Mouse (Mus musculus) hindbrain, embryonic 11.5 days (tissue): ENCODE measurements around the gene Timm8a2. TPM values are rescaled to one million over a fixed set of nuclear protein-coding genes. Genes with fewer than 3 reads are reported as not detected.

Source experiments
- ATAC-seq: fragments of 200-750 bp; cut with Nextera tagmentation; 2 replicates; pipeline ENCODE4 v1.8.0; 2017; ENCODE audit warnings: mild to moderate bottlenecking, moderate TSS enrichment, moderate library complexity; ENCODE audit not compliant: low FRiP score
- DNase-seq: peaks from one replicate; pipeline ENCODE4 v3.0.0-alpha.2; 2015; ENCODE audit warnings: low spot score
- H3K27ac ChIP-seq: fragments of 300-500 bp; sonication (generic); 2 replicates; pipeline ENCODE4 v1.5.1; 2014; ENCODE audit warnings: mild to moderate bottlenecking, low read depth, low read length
- H3K27me3 ChIP-seq: fragments of 300-500 bp; sonication (generic); 2 replicates; pipeline ENCODE4 v1.6.1; 2014; ENCODE audit warnings: mild to moderate bottlenecking, low read length, moderate library complexity, mixed read lengths; ENCODE audit not compliant: control insufficient read depth, insufficient read depth
- H3K36me3 ChIP-seq: fragments of 300-500 bp; sonication (generic); 2 replicates; pipeline ENCODE4 v1.6.1; 2014; ENCODE audit warnings: mild to moderate bottlenecking, low read length, moderate library complexity, mixed read lengths; ENCODE audit not compliant: control insufficient read depth, insufficient read depth
- H3K4me1 ChIP-seq: fragments of 300-500 bp; sonication (generic); replicated peaks from 2 replicates; pipeline ENCODE4 v1.6.1; 2014; ENCODE audit warnings: low read length, mixed read lengths; ENCODE audit not compliant: control insufficient read depth, insufficient read depth
- H3K4me2 ChIP-seq: fragments of 300-500 bp; sonication (generic); replicated peaks from 2 replicates; pipeline ENCODE4 v1.6.1; 2014; ENCODE audit warnings: mild to moderate bottlenecking, low read depth, low read length
- H3K4me3 ChIP-seq: fragments of 300-500 bp; sonication (generic); 2 replicates; pipeline ENCODE4 v1.5.1; 2014; ENCODE audit warnings: low read depth, low read length
- H3K9ac ChIP-seq: fragments of 300-500 bp; sonication (generic); 2 replicates; pipeline ENCODE4 v1.6.1; 2014; ENCODE audit warnings: low read depth, low read length
- H3K9me3 ChIP-seq: fragments of 300-500 bp; sonication (generic); 2 replicates; pipeline ENCODE4 v1.6.1; 2016; ENCODE audit warnings: low read length; ENCODE audit not compliant: control insufficient read depth
- WGBS: fragments of 180-500 bp; shearing (Covaris S2); extraction: QIAGEN DNeasy Blood & Tissue Kit; methylation state at CpG from one replicate; pipeline ENCODE4 v1.1.7; 2014; 5-methylcytosine and 5-hydroxymethylcytosine counted together
- polyA plus RNA-seq: library from polyadenylated mRNA; unstranded; fragments of >200 nt; fragmentation: Nextera tagmentation; extraction: Ambion mirVana; gene quantifications from 2 replicates; pipeline ENCODE4 v1.2.1, GENCODE M21; 2014

Timm8a2 gene
- polyA plus RNA-seq, 1 experiment from 2014 or later = not detected

DNA sequence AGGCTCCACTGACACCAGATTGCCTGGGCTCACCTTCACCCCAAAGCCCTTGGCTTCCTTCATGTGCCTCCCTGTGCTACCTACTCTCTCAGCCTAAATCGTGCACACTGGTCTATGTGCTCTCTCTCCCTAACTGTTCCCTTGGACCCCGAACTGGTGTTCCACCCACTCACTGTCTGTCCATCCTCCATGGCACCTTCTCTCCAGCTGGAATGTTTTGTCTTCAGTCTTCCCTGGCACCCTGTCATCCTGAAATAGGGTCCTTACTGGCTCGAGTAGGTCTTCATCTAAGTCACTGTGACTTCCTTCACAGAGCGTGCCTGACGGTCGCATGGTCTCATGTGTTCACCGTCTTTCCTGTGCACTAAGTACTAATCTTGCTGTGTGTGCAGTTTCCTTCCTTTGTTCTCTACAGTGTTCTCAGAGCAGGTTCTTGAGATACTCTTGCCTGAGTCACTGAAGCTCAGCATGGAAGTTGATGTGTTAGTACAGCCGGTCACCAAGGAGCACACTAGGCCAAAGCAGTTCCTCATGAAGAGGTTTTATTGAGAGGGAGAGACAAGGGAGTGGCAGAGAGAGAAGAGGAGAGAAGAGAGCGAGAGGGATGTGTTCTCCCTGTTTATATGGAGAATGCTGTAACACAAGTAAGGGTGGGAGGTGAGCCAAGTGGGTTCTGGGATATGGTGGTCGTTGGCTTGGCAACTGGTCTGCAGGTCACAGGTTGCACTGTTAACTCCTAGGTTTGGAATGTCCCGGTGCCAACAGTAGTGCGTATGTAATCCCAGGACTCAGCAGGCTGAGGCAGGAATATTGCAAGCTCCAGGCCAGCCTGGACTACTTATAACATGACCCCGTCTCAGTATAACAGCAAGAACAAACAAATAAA lies 41.8 kb upstream of the Timm8a2 start:
- ATAC-seq (no peak), DNase-seq (no peak)
- no peaks in the 10 kb centered on the region for H3K27me3 ChIP-seq
- WGBS = 93% methylated on average over 13 of the region's 13 CpGs
- H3K27ac ChIP-seq = no peak overlapping the region
- no peak overlapping the region for H3K4me3 ChIP-seq
- no peaks in the 10 kb centered on the region for H3K9me3 ChIP-seq
- no peak overlapping the region for H3K9ac ChIP-seq
- no peaks in the 10 kb centered on the region for H3K4me1 ChIP-seq
- 0 out of 2 replicates have a peak, but pooled peaks cover 2% of the 10 kb centered on the region for H3K36me3 ChIP-seq
- H3K4me2 ChIP-seq = no peak overlapping the region

DNA sequence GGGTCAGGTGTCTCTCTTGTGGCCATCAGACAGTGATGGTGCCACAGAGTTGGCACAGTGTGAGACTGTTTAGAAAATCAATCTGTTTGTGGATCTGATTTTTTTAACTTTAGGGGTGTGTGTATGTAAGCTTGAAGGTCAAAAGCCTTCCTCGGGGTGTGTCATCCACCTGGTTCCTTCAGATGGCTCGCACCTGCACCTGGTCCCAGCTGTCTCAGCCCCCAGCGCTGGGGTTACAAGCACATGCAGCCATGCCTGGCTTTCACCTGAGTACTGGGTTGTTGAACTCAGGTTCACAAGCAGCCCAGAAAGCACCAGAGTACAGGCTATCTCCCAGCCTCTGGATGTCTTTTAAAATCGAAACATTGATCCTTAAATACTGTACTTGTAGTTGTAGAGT lies 40.9 kb upstream of the Timm8a2 start:
- ATAC-seq (no peak), DNase-seq (no peak)
- H3K27me3 ChIP-seq = no peaks in the 10 kb centered on the region
- H3K9me3 ChIP-seq = no peaks in the 10 kb centered on the region
- H3K27ac ChIP-seq = no peak overlapping the region
- H3K9ac ChIP-seq = no peak overlapping the region
- H3K4me1 ChIP-seq = no peaks in the 10 kb centered on the region
- 0 out of 2 replicates have a peak, but pooled peaks cover 2% of the 10 kb centered on the region for H3K36me3 ChIP-seq
- H3K4me2 ChIP-seq = no peak overlapping the region
- 92% methylated on average over 4 of the region's 4 CpGs for WGBS
- H3K4me3 ChIP-seq = no peak overlapping the region

DNA sequence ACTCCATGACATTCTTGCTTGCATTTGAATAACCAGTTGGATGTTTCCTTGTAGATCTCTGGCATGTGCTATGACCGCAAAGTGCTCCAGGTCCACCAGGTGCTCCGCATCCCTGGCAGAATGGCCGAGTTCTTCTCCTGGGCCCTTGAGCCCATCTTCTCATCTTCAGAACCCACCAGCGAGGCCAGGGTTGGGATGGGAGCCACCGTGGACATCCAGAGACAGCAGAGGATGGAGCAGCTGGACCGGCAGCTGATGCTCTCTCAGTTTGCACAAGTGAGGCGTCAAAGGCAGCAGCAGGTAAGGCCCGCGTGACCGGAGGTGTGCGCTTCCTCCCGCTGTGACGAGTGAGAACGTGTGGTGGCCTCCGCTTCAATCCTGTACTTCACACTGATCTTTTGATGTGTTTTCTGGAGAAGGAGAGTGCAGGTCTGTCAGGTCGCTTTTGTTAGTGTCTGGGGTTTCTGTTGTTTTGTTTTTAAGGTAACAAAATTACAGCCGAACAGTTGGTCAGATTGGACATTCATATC lies 40.2 kb upstream of the Timm8a2 start:
- Histone ChIP-seq H3K4me1 (no peaks in the 10 kb centered on the region), H3K4me3 (no peak overlapping the region), H3K36me3 (0 out of 2 replicates have a peak, but pooled peaks cover 2% of the 10 kb centered on the region), H3K27ac (no peak overlapping the region), H3K9ac (no peak overlapping the region), H3K4me2 (no peak overlapping the region), H3K9me3 (no peaks in the 10 kb centered on the region), H3K27me3 (no peaks in the 10 kb centered on the region)
- DNase-seq (no peak), ATAC-seq (no peak)
- WGBS = 95% methylated on average over 17 of the region's 17 CpGs

DNA sequence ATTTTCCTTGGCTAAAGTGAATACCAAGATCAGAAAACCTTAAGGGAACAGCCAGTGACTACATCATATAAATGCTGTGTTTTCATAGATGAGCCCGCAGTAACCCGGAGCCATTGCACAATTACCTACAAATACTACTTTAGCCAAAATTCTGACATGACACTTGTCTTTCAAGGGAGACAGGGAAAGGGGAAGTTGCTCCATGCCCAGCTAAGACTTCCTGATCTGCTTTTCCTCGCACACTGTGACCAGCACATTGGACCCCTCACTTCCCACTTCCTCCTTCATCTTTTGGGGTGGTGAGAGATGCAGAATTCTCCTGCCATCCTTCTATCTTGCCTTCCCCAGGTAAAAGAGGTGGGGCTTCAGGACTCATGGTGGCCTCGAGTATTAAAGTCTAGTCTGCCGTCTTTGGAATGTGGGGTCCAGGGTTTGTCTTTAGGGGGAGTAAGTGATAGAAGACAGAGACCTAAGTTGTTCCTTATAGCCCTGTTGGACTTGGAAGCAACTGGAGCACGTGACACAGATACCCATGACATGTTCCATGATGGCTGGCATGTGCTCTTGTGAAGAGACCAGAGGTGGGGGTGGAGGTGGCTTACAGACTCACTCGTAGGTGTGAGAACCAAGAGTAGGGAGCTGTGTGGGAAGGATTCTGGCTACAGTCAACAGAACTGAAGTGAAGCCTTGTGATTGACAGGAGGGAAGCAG lies 39.5 kb upstream of the Timm8a2 start:
- H3K4me3 ChIP-seq = no peak overlapping the region
- no peak for ATAC-seq
- WGBS = 90% methylated on average over 7 of the region's 7 CpGs
- H3K27me3 ChIP-seq = no peaks in the 10 kb centered on the region
- no peaks in the 10 kb centered on the region for H3K9me3 ChIP-seq
- no peaks in the 10 kb centered on the region for H3K4me1 ChIP-seq
- DNase-seq = no peak
- H3K9ac ChIP-seq = no peak overlapping the region
- 0 out of 2 replicates have a peak, but pooled peaks cover 2% of the 10 kb centered on the region for H3K36me3 ChIP-seq
- no peak overlapping the region for H3K4me2 ChIP-seq
- H3K27ac ChIP-seq = no peak overlapping the region

DNA sequence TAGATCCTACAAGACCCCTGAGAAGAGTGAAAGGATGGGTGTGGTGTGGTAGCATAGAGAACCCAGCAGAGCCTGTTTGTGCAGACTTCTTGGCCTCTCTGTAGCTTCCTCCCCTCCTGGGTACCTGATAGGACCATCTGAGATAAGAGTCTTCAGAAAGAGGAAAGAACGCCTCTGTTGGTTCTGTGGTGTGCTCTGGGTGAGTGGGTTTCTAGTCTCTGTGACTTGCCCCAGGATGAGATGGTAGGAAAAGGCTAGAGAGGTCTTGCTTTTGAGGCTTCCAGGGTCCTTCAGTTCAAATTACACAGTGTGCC lies 39.0 kb upstream of the Timm8a2 start:
- Histone ChIP-seq H3K36me3 (0 out of 2 replicates have a peak, but pooled peaks cover 2% of the 10 kb centered on the region), H3K27ac (no peak overlapping the region), H3K4me2 (no peak overlapping the region), H3K9ac (no peak overlapping the region), H3K27me3 (no peaks in the 10 kb centered on the region), H3K4me1 (no peaks in the 10 kb centered on the region), H3K9me3 (no peaks in the 10 kb centered on the region), H3K4me3 (no peak overlapping the region)
- DNase-seq (no peak), ATAC-seq (no peak)
- WGBS = 94% methylated on average over 1 of the region's 1 CpGs

DNA sequence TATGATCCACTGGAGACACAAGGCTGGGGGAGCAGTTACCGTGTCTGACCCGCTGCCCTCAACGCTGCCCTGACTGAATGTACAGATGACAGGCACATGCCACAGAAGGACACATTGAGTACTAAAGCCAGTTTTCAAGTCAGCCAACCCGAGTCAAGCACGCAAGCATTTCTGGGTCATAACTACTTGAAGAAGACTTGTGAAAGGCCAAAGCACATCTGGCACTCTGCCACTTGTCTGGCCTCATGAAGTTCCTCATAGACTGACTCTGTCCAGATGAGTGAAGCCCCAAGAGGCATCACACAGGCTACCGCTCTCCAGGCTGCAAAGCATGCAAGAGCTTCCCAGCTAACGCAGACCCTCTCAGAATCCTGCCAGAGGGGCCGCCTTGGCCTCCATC lies 37.7 kb upstream of the Timm8a2 start:
- Histone ChIP-seq H3K27ac (no peak overlapping the region), H3K27me3 (no peaks in the 10 kb centered on the region), H3K4me1 (no peaks in the 10 kb centered on the region), H3K4me3 (no peak overlapping the region), H3K36me3 (0 out of 2 replicates have a peak, but pooled peaks cover 2% of the 10 kb centered on the region), H3K4me2 (no peak overlapping the region), H3K9ac (no peak overlapping the region), H3K9me3 (no peaks in the 10 kb centered on the region)
- DNase-seq (no peak), ATAC-seq (no peak)
- WGBS = 91% methylated on average over 8 of the region's 8 CpGs

DNA sequence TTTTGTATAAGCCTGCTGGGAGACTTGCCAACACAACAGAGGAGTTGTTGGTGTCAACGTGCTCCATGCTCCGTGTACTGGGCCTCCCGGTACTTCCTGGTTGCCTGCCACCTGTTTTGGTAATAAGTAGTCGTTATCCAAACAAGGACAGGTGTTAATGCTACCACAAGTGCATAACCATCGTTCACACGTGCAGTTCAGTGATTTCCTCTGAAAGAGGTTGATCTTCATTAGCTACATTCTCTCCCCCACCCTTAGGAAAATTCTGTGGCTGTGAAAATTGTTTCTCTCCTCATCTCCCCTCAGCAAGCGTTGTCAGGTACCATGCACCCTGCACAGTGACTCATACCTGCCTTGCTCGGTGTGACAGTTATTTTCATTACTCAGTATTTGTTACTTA lies 35.0 kb upstream of the Timm8a2 start:
- H3K4me1 ChIP-seq = no peaks in the 10 kb centered on the region
- H3K27me3 ChIP-seq = no peaks in the 10 kb centered on the region
- ATAC-seq = no peak
- 91% methylated on average over 8 of the region's 8 CpGs for WGBS
- H3K36me3 ChIP-seq = no peaks in the 10 kb centered on the region
- no peak overlapping the region for H3K4me2 ChIP-seq
- no peaks in the 10 kb centered on the region for H3K9me3 ChIP-seq
- DNase-seq = no peak
- H3K9ac ChIP-seq = no peak overlapping the region
- H3K27ac ChIP-seq = no peak overlapping the region
- H3K4me3 ChIP-seq = no peak overlapping the region

DNA sequence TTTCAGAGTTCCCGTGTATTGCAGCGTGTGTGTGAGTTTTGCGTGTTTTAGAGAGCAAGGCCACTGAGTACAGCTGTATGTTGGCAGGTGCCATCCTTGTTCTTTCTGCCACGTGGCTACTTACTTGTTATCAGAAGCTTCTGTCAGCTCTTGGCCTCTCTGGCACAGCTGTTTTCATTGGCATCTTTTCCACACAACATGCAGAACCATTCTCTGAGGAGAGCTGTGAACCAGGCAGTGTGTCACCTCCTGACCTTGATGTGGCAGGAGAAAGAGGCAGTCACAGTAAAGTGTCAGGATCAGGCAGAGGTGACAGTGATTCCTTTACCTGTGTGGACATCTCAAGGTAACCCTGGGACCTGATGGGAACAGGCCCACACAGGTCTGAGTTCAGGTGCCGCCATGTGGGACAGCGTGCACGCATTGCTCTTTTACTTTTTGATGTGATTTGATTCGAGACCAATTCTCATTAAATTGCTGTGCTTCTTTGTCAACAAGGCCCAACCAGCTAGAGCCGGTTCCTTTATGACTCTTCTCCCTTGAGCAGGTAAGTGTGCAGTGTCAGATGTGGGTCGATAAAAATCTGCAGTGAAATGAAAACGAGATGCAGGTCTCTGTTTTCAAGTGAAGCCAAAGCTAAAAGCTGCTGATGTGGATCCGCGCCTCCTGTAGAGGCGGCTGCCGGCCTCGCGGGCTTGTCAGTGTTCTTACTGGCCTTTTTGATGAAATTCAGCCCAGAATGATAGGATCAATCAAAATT lies 33.9 kb upstream of the Timm8a2 start:
- 92% methylated on average over 17 of the region's 17 CpGs for WGBS
- no peak overlapping the region for H3K27ac ChIP-seq
- no peaks in the 10 kb centered on the region for H3K27me3 ChIP-seq
- H3K9ac ChIP-seq = no peak overlapping the region
- DNase-seq (no peak), ATAC-seq (no peak)
- no peaks in the 10 kb centered on the region for H3K4me1 ChIP-seq
- no peak overlapping the region for H3K4me2 ChIP-seq
- H3K4me3 ChIP-seq = no peak overlapping the region
- no peaks in the 10 kb centered on the region for H3K36me3 ChIP-seq
- H3K9me3 ChIP-seq = no peaks in the 10 kb centered on the region
